Mouse (Mus musculus) heart, postnatal 0 days (tissue): ENCODE measurements around the gene Hnrnpdl.

Experiments used
- CTCF ChIP-seq: IDR thresholded peaks from 2 replicates; pipeline ENCODE4 v1.5.1; 2016; ENCODE audit warnings: antibody characterized with exemption, control low read depth, low read depth
- EP300 ChIP-seq: IDR thresholded peaks from 2 replicates; pipeline ENCODE4 v1.6.1; 2016; ENCODE audit warnings: antibody characterized with exemption, low read depth

- TF ChIP-seq CTCF (no peak), EP300 (no peak)
These were observed 33.1 kb upstream of the Hnrnpdl start for GRCm38 (mm10) chr5:100072557-100072956.
